Mouse (Mus musculus): ENCODE measurements around the gene Josd1.

GRCm38 (mm10) chr15:79715646-79716045 lies 27.9 kb upstream of the Josd1 start:
- no peak for TF ChIP-seq POLR2AphosphoS2 (IDR thresholded peaks at IDR 0.05; ENCODE audit: low read depth, low read length)
- no peak for TF ChIP-seq ZNF384 (IDR thresholded peaks at IDR 0.05; ENCODE audit: low read depth, low read length)
- no peak for TF ChIP-seq MAX (IDR thresholded peaks at IDR 0.05; ENCODE audit: low read length)
- no peak for TF ChIP-seq BHLHE40 (IDR thresholded peaks at IDR 0.05; ENCODE audit: low read depth, low read length)
- TF ChIP-seq MEF2A (IDR thresholded peaks at IDR 0.05; ENCODE audit: borderline replicate concordance, low read depth, low read length) = no peak
- no peak for TF ChIP-seq CTCF (conservative IDR thresholded peaks at IDR 0.05 in 1 of 2, IDR thresholded peaks at IDR 0.05 in 1 of 2; ENCODE audit: low read depth in 2 of 2, low read length in 2 of 2)
- no peak for TF ChIP-seq KAT2A (IDR thresholded peaks at IDR 0.05; ENCODE audit: insufficient replicate concordance, low read length)
- no peak for TF ChIP-seq ELF1 (IDR thresholded peaks at IDR 0.05; ENCODE audit: low read depth, low read length)

All from CH12.LX (cell line).